Mouse (Mus musculus) midbrain, embryonic 11.5 days (tissue): ENCODE results near the gene Cwc22. TPM values are rescaled to one million over a fixed set of nuclear protein-coding genes. Genes with fewer than 3 reads are reported as not detected.
A peak's percentile ranks its signal among the peaks of the same experiment; 100 is the strongest.

ENCODE experiments used
- ATAC-seq: fragments of 200-750 bp; cut with Nextera tagmentation; 2 replicates; pipeline ENCODE4 v1.8.0; 2017; ENCODE audit warnings: moderate TSS enrichment, moderate library complexity; ENCODE audit not compliant: low FRiP score
- DNase-seq: peaks from one replicate; pipeline ENCODE4 v3.0.0; 2015; ENCODE audit warnings: low spot score; ENCODE audit errors: missing footprints
- H3K27ac ChIP-seq: fragments of 300-500 bp; sonication (generic); 2 replicates; pipeline ENCODE4 v1.5.1; 2014; ENCODE audit warnings: low read depth, low read length
- H3K27me3 ChIP-seq: fragments of 300-500 bp; sonication (generic); 2 replicates; pipeline ENCODE4 v1.6.1; 2014; ENCODE audit warnings: mild to moderate bottlenecking, low read length, moderate library complexity, mixed read lengths; ENCODE audit not compliant: control insufficient read depth, insufficient read depth
- H3K36me3 ChIP-seq: fragments of 300-500 bp; sonication (generic); 2 replicates; pipeline ENCODE4 v1.6.1; 2014; ENCODE audit warnings: mild to moderate bottlenecking, low read length, moderate library complexity, mixed read lengths; ENCODE audit not compliant: control insufficient read depth, insufficient read depth
- H3K4me1 ChIP-seq: fragments of 300-500 bp; sonication (generic); 2 replicates; pipeline ENCODE4 v1.6.1; 2014; ENCODE audit warnings: low read length; ENCODE audit not compliant: control insufficient read depth, insufficient read depth
- H3K4me2 ChIP-seq: fragments of 300-500 bp; sonication (generic); 2 replicates; pipeline ENCODE4 v1.6.1; 2014; ENCODE audit warnings: mild to moderate bottlenecking, moderate library complexity
- H3K4me3 ChIP-seq: fragments of 300-500 bp; sonication (generic); 2 replicates; pipeline ENCODE4 v1.5.1; 2014; ENCODE audit warnings: low read depth, low read length
- H3K9ac ChIP-seq: fragments of 300-500 bp; sonication (generic); 2 replicates; pipeline ENCODE4 v1.6.1; 2014; ENCODE audit warnings: low read length
- H3K9me3 ChIP-seq: fragments of 300-500 bp; sonication (generic); 2 replicates; pipeline ENCODE4 v1.6.1; 2016; ENCODE audit warnings: low read length; ENCODE audit not compliant: control insufficient read depth
- WGBS: fragments of 180-500 bp; shearing (Covaris S2); extraction: QIAGEN DNeasy Blood & Tissue Kit; methylation state at CpG from one replicate; pipeline ENCODE4 v1.1.7; 2014; 5-methylcytosine and 5-hydroxymethylcytosine counted together
- polyA plus RNA-seq: library from polyadenylated mRNA; unstranded; fragments of >200 nt; fragmentation: Nextera tagmentation; extraction: Ambion mirVana; gene quantifications from 2 replicates; pipeline ENCODE4 v1.2.1, GENCODE M21; 2014

The Cwc22 gene
- polyA plus RNA-seq, 1 experiment from 2014 or later = 38.5 TPM

DNA sequence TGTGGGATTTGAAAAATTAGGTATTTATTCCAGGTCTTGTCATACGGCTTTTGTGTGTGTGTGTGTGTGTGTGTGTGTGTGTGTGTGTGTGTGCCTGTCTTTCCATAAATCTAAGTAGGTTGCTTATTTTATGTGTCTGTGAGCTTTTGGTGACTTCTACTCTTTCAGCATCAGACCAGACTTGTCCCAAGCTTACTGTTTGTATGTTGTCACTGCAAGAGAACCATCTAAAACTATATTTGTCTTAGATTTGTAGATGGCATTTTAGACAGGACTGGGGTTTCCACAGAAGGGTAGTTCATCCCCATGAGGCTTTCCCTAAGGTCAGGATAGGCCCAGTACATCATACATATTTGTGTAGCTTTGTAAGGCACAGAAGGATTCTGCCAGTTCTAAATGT is 13.2 kb upstream of the Cwc22 start:
- H3K4me1 ChIP-seq = no peaks in the 10 kb centered on the region
- no peaks in the 10 kb centered on the region for H3K9me3 ChIP-seq
- H3K27ac ChIP-seq = no peak overlapping the region
- DNase-seq = peak; percentile 77
- no peak for ATAC-seq
- 94% methylated on average over 1 of the region's 1 CpGs for whole genome bisulfite sequencing
- no peaks in the 10 kb centered on the region for H3K27me3 ChIP-seq
- H3K4me2 ChIP-seq = no peak overlapping the region
- H3K36me3 ChIP-seq = no peaks in the 10 kb centered on the region
- no peak overlapping the region for H3K9ac ChIP-seq
- no peak overlapping the region for H3K4me3 ChIP-seq

DNA sequence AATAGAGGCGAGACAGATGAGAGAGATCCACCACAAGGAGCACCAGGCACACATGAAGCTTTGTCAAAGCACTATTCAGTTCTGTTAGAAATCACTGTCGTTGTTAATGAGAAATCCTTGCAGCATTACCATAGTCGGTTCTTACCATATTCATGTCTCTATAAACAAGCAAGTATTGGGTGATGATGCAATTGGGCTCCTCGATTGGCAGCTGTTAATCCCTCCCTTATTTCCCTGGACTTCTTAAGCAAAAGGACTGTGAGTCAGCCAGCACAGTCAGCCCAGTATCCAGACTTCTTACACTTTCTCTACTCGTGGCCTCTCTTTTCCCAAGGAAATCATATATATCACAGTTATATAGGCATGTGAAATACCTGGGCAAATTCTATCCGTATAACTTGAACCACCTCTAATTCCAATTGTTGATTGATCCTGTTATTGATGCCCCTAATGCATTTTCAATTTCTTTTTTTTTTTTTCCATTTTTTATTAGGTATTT is 5.3 kb upstream of the Cwc22 start:
- ATAC-seq (no peak), DNase-seq (no peak)
- Histone ChIP-seq H3K9me3 (no peaks in the 10 kb centered on the region), H3K4me3 (no peak overlapping the region), H3K4me1 (no peaks in the 10 kb centered on the region), H3K36me3 (no peaks in the 10 kb centered on the region), H3K27ac (no peak overlapping the region), H3K9ac (no peak overlapping the region), H3K27me3 (no peaks in the 10 kb centered on the region), H3K4me2 (no peak overlapping the region)
- 89% methylated on average over 6 of the region's 6 CpGs for WGBS

DNA sequence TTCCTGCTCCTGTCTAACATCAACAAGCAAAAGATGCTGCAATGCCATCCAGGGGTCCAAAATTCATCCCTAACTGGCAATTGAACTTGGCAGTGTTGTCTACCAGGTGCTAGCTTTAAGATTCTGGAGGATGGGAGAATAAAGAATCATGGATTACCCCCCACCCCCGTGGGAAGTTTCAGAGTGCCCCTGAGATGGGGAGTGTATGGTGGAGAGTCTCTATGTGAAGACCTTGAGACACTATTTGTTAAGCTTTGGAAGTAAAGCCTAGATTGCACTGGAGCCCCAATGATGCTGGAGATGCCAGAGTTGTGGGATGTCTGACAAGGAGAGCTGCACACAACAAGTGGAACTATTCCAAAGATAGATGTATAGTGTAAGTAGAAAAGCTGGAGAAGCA is 3.9 kb upstream of the Cwc22 start:
- Histone ChIP-seq H3K36me3 (no peaks in the 10 kb centered on the region), H3K9me3 (no peaks in the 10 kb centered on the region), H3K4me3 (no peak overlapping the region), H3K9ac (no peak overlapping the region), H3K27ac (no peak overlapping the region), H3K27me3 (no peaks in the 10 kb centered on the region), H3K4me2 (no peak overlapping the region), H3K4me1 (peaks cover 1% of the 10 kb centered on the region)
- 78% methylated on average over 1 of the region's 1 CpGs for WGBS
- DNase-seq (no peak), ATAC-seq (no peak)

DNA sequence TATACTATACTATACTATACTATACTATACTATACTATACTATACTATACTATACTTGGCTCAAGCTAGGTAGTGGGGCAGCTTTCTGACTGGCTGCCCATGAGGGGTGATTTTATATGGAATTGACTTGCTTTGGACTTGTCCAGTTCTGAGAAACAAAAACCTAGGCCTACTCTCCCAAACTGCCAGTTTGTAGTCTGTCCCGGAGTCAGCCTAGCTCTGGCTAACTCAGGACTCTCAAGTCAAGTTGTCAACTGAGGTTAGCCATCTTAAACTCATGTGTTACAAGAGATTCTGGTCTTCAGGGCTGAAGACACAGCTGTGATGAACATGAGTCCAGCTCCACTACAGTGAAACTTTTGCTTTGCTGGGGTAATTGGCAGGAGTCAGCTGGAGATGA is 3.3 kb upstream of the Cwc22 start:
- Histone ChIP-seq H3K27ac (no peak overlapping the region), H3K27me3 (no peaks in the 10 kb centered on the region), H3K4me1 (peaks cover 7% of the 10 kb centered on the region), H3K4me2 (no peak overlapping the region), H3K9me3 (no peaks in the 10 kb centered on the region), H3K9ac (no peak overlapping the region), H3K36me3 (no peaks in the 10 kb centered on the region), H3K4me3 (no peak overlapping the region)
- no peak for ATAC-seq
- no peak for DNase-seq
- WGBS = 93% methylated on average over 1 of the region's 1 CpGs

DNA sequence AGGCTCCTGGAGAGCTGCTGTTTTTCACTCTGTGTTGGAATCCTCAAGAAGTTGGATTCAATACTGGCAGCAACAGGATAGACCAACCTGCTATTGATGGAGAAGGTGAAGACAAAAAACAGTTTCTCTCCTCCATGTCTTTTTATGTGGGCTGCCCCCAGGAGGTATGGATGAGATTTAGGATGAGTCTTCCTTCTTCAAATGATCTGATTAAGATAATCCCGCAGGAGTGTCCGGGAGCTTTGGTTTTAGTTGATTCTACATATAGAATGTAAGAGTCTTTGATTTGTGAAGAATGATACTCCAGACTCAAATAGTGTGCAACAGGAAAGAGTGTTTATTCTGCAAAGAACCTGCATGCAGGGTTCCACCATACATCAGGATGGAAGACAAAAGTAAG is 2.7 kb upstream of the Cwc22 start:
- no peak overlapping the region for H3K4me2 ChIP-seq
- H3K27me3 ChIP-seq = no peaks in the 10 kb centered on the region
- H3K27ac ChIP-seq = no peak overlapping the region
- DNase-seq (no peak), ATAC-seq (no peak)
- H3K4me1 ChIP-seq = peaks cover 7% of the 10 kb centered on the region
- no peak overlapping the region for H3K9ac ChIP-seq
- no peaks in the 10 kb centered on the region for H3K9me3 ChIP-seq
- H3K4me3 ChIP-seq = no peak overlapping the region
- H3K36me3 ChIP-seq = no peaks in the 10 kb centered on the region
- 91% methylated on average over 2 of the region's 2 CpGs for WGBS

DNA sequence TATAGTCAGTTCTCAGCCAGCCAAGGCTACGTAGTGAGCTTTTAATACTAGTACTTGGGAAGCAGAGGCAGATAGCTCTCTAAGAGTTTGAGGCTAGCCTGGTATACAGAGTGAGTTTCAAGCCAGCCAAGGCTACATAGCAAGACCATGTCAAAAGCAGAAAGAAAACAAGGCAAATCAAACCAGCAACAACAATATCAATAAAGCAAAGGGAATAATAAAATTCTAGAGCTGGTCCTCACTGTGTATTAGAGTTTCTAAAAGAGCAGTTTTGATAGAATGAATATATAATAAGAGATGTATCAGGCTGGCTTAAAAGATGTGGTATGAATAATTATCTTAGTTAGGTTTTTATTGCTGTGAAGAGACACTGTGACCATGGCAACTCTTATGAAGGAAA is 2.0 kb upstream of the Cwc22 start:
- WGBS = 81% methylated on average over 1 of the region's 1 CpGs
- Histone ChIP-seq H3K36me3 (no peaks in the 10 kb centered on the region), H3K9ac (no peak overlapping the region), H3K4me2 (no peak overlapping the region), H3K27ac (no peak overlapping the region), H3K4me3 (no peak overlapping the region), H3K27me3 (no peaks in the 10 kb centered on the region), H3K4me1 (peaks cover 7% of the 10 kb centered on the region), H3K9me3 (no peaks in the 10 kb centered on the region)
- ATAC-seq (no peak), DNase-seq (no peak)

DNA sequence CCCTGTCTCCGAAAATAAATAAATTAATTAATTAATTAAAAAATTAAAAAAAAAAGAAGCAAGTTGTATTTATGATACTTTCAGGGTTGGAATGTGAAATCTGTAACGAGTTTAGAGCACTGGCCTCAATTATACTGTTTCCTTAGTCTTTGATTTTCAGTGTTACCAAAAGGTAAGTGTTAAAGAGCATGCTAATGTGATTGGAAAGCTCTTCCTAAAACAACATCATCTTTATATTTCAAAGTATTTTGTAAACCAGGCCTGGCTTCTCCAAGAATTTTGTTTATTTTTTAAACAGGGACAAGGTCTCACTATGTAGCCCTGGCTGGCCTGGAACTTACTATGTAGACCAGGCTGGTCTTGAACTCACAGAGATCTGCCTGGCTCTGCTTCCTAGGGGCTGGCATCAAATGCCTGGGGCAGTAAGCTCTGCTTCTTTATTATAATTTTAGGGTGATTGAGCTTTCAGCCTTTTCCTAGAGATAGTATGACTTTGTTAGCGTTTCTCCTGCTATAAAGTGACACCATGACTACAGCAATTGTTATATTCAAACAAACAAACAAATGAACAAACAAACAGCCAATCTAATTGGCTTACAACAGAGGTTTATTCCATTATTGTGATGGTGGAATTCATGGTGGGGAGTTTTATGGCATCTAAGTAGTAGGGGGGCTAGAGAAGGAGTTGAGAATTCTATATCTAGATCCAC is 1.1 kb upstream of the Cwc22 start:
- H3K4me1 ChIP-seq = peaks cover 7% of the 10 kb centered on the region
- no peak for ATAC-seq
- no peak overlapping the region for H3K4me3 ChIP-seq
- H3K36me3 ChIP-seq = no peaks in the 10 kb centered on the region
- no peak overlapping the region for H3K27ac ChIP-seq
- DNase-seq = no peak
- H3K9ac ChIP-seq = no peak overlapping the region
- WGBS = 79% methylated on average over 3 of the region's 3 CpGs
- H3K4me2 ChIP-seq = no peak overlapping the region
- H3K27me3 ChIP-seq = no peaks in the 10 kb centered on the region
- H3K9me3 ChIP-seq = no peaks in the 10 kb centered on the region

DNA sequence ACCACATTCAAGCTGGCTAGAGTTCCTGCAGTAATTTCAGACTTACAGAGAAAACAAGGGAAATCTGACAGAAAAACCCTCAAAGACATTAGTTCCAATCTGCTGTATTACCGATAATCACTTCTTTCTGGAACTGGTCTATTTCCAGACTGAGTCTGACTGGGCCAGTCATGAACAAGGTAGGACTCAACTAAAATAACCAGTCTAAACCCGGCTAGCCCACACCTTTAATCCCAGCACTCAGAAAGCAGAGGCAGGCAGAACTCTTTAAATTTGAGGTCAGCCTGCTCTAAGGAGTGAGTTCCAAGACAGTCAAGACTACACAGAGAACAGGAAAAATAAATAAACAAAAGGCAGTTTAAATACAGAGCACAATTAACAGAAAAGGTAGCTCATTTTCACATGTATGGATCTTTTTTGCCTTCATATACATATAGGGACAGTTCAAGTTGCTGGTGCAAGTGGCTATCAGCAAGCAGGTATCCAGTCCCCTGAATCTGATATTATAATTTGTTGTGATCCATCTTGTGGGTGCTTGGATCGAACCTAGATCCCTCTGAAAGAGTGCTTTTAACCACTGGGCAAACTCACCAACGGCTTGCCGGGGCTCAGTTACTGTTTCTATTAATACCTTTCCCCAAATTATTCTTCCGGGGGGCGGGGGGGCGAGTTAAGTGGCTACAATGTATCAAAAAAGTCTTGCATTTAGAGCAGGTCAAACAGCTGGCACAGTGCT is 1.1 kb downstream of the Cwc22 start:
- WGBS = 49% methylated on average over 8 of the region's 8 CpGs
- H3K27ac ChIP-seq = no peak overlapping the region
- peak overlapping the region; percentile 81 for H3K4me2 ChIP-seq
- no peaks in the 10 kb centered on the region for H3K9me3 ChIP-seq
- DNase-seq (no peak), ATAC-seq (no peak)
- peak overlapping the region; percentile 90 for H3K9ac ChIP-seq
- H3K4me1 ChIP-seq = peaks cover 7% of the 10 kb centered on the region
- peak overlapping the region; percentile 65 for H3K4me3 ChIP-seq
- no peaks in the 10 kb centered on the region for H3K36me3 ChIP-seq
- no peaks in the 10 kb centered on the region for H3K27me3 ChIP-seq

DNA sequence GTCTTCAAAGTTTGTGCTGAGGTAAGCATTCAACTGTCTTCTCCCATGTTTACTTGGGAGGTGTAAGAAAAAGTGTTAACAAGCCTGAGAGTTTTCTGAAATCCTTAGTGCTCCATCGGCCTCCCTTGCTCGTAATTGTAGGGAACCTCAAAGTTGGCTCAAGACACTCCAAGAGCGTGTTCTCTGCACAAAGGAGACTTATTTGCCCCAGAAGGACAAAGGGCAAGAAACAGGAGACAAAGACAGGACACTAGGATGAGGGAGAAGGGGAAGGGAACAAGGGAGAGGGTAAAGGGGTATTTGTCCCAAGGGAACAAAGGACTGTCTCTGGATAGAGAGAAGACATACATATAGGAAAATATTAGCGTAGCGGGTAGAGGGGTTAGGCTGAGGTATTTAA is 1.9 kb downstream of the Cwc22 start:
- Histone ChIP-seq H3K4me1 (peaks cover 7% of the 10 kb centered on the region), H3K9ac (no peak overlapping the region), H3K9me3 (no peaks in the 10 kb centered on the region), H3K27me3 (no peaks in the 10 kb centered on the region), H3K4me3 (no peak overlapping the region), H3K36me3 (no peaks in the 10 kb centered on the region), H3K4me2 (no peak overlapping the region), H3K27ac (no peak overlapping the region)
- DNase-seq (no peak), ATAC-seq (no peak)
- 95% methylated on average over 5 of the region's 5 CpGs for WGBS
